23 mouse cellular contexts compared by ENCODE assay signal in genomic region chr15:103372461-103372860, GRCm38 (mm10). TPM values are rescaled to one million over a fixed set of nuclear protein-coding genes. Genes with fewer than 3 reads are reported as not detected.
"Had no signal": no experiment of that assay in that cellular context is flagged by ENCODE, and none has a peak within 500 bp of the region (broad histone marks: within the 10 kb centered on the region; RNA-seq: fewer than 3 reads in every experiment).

No protein-coding gene starts in this region.

- H3K27me3 ChIP-seq: stomach, embryonic 15.5 days had no signal

- H3K9me3 ChIP-seq: neural tube, embryonic 13.5 days; neural tube, embryonic 15.5 days; stomach, embryonic 15.5 days had no signal

- H3K4me3 ChIP-seq: neural tube, embryonic 13.5 days; neural tube, embryonic 15.5 days; stomach, embryonic 15.5 days had no signal

- DNase-seq: retina, postnatal 1 day; right cerebral cortex, adult 18-20 months; right cerebral cortex, postnatal 14 days; right cerebral cortex, postnatal 25 days; right cerebral cortex, postnatal 4 days; spleen, adult 18-20 months; thymus, adult 18-20 months; thymus, adult 2 months; thymus, postnatal 14 days; thymus, postnatal 25 days; thymus, postnatal 36 days; thymus, postnatal 4 days had no signal

- H3K27ac ChIP-seq: neural tube, embryonic 13.5 days; neural tube, embryonic 15.5 days; stomach, postnatal 0 days had no signal

- H3K36me3 ChIP-seq: neural tube, embryonic 13.5 days; neural tube, embryonic 15.5 days; stomach, embryonic 15.5 days had no signal

RNA-seq across cellular contexts. Expression of gene Gtsf1, which starts 57.8 kb away (rescaled TPM):
- total RNA-seq: neutrophil, adult 5-6 weeks had no signal
- polyA plus RNA-seq: neural tube, embryonic 13.5 days; neural tube, embryonic 14.5 days; neural tube, embryonic 15.5 days; small intestine, adult 2 months; spleen, adult 2 months; stomach, embryonic 14.5 days; stomach, embryonic 15.5 days; stomach, embryonic 16.5 days; stomach, postnatal 0 days; thymus, adult 2 months; thymus, postnatal 0 days had no signal
